Mouse (Mus musculus) frontal cortex, adult 2 months (tissue): ENCODE data around the gene Sgms1. TPM values are rescaled to one million over a fixed set of nuclear protein-coding genes. Genes with fewer than 3 reads are reported as not detected.
"Not testable (repeated sequence)": the region's sequence is repeated elsewhere in the genome, so short reads cannot be mapped to it uniquely, and the experiment has no call there.

Source experiments
- DNase-seq, 2 experiments: peaks; one replicate each; pipeline ENCODE4 v3.0.0; 2022; ENCODE audit warnings: low spot score in 1 of 2; ENCODE audit errors: extremely low spot score in 1 of 2
- polyA plus RNA-seq: library from polyadenylated mRNA; depleted of rRNA; stranded (reverse); fragments of >200 nt; gene quantifications from 2 replicates; pipeline ENCODE4 v1.2.3, GENCODE M21; 2012

The Sgms1 gene
- polyA plus RNA-seq, 1 experiment, result 27.9 TPM

GRCm38 (mm10) chr19:32166823-32167605, 222.5 kb downstream of the Sgms1 start:
- no peak for DNase-seq

DNA sequence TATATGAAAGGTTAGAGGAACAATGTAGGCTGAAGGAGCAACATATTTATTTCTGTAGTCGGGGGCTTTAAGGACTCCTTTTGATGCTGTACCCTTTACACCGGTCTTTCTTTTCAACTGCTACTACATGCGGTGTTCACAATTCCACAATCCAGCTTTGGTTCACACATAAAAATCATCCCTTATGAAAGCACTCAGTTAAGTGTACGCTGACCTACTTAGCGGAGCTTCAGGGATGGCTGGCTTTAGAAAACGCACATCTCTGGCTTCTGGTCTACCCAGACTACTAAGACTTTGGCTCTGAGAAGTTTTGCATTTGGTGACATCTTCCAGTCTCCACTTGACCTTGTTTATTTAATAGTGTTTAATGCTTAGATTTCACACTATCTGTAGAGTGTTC, 223.8 kb downstream of the Sgms1 start:
- no peak for DNase-seq

DNA sequence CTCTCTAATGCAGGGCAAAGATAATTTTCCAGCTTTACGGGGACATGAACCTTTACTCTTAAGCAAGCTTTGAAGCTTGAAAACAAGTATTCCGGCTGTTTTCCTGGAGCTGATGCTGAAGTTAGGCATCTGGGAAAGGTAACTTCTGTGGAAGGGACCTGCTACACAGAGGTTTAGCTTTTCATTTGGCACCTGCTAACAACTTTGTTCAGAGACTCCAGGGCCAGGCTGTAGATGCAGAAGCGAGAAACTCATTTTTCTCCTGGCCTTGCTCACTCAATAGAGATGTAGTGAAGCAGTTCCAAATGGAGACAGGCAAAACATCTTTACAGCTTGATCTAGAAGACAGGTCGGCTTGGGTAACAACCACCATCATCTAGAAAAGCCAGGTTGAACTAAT, 225.4 kb downstream of the Sgms1 start:
- no peak for DNase-seq

DNA sequence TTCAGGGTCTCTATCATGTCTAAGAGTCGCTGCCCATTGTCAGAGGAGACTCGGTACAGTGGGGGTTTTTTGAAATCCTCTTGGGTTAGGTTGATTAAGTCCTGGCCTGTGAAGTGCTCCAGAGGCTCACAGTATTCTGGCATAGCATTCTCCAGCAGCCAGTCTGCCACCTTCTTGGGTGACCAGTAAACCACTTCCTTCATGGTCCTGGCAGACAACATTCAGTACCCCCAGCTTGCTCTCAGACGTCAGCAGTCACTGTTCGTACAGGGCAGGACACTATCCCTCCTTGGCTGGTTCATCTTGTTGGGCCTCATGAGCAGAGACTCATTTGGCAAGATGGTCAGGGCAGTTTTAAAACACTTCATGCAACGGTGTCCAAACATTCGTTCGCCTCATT, 229.6 kb downstream of the Sgms1 start:
- DNase-seq, result no peak

GRCm38 (mm10) chr19:32159168-32159567, 230.3 kb downstream of the Sgms1 start:
- DNase-seq, result no peak

- DNase-seq, result no peak
Observed at GRCm38 (mm10) chr19:32157045-32157444, 232.5 kb downstream of the Sgms1 start.

DNA sequence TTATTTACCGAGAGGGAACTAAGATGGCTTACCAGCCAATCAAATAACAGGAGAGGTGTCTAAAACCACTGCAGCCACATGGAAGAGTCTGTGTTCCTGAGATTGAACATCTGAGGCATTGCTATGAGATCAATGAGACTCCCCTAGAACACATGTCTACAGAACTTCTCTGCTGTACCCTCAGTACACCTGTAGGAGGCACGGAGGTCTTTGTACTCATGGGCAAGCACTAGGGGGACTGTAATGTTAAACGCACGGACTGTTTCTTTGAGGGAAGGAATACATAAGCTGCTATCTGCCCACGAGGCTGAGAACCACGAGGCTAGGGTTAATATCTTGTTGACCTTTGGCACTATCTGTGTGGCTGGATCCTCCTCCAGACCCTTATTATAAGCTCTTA, 237.0 kb downstream of the Sgms1 start:
- DNase-seq, result no peak

DNA sequence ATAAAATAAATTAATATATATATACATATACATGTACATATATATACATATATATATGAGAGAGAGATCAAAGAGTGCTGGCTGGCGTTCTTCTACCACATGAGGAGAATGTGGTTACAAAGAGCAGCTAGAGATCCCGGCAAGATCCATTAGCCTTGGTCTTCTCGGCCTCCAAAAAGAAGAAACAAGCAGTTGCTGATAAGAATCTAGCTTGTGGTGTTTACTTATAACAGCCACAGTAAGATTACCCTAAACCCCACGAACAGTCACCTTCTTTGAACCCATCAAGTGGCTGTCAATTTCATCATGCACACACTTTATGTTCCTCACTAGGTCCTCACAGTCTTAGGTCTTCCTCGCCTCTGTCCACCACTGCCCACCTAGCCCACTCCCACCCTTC, 240.8 kb downstream of the Sgms1 start:
- DNase-seq, result no peak

DNA sequence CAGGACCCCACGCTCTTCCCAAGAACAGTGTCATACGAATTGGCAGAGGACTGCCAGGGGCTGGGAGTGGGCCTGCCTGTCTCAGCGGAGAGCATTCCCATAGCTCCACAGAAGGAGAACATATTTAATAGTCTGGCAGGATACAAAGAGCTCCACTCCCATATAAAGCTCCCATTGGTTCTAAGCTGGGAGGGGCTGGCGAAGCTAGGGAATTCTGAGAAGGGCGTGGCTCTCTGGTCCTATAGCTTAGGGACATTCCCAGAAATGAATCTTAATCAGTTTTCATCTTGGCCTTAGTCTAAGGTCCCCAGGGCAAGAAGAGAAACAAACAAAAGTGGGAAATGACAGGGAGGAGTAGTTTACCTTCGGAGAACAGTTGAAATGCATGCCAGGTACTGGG, 247.1 kb downstream of the Sgms1 start:
- no peak for DNase-seq

- DNase-seq, result no peak
Observed at GRCm38 (mm10) chr19:32138361-32139088, 251.0 kb downstream of the Sgms1 start.

DNA sequence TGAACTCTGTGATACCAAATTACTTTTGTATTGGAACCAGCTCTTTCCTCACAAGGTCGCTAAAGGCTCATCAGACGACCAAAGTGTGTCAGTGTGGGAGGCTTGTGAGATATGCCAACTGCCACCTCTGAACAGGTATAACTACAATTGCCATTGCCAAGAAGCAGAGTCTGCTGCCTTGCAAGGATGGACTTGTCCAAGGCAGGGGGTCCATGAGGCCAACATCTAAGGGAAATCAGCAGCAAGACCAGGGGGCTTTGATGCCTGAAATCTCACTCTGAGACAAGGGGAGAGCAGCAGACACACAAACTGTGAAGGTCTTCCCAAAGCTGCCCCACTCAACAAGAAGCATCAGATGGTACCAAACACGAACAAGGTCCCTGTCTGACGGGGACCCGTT, 251.6 kb downstream of the Sgms1 start:
- DNase-seq, result no peak

DNA sequence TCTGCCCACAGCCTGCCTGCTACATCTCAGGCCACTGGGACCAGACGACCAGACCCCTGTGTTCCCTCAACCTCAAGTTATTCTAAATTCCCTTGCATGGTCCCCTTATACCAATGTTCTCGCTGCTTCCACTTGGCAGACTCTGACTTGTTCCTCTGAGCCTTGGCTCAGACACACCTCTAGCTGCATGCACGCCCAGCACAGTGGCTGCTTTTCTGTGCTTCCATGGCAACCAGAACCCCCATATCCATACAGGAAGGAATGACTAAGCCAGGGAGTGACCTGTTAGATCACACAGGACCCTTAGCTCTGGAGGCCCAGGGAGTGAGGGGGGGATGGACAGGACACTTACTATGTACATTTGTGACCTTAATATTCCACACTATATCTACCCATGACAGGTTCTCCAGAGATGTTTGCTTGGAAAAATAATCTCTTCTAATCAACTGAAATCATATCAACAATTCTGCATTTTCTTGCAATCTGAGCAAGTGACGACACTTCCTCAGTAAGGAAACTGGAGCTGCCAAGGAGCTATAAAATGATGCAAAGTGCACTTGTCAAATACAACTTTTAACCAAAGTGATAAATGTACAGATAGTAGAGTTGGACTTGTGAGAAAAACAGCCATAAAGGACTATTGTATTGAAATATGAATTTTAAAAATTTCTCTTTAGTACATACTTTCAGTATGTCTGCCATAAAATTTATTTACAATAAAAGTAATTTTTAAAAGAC, 252.5 kb downstream of the Sgms1 start:
- DNase-seq, result peak in 1 of 2 experiments; percentile 37

GRCm38 (mm10) chr19:32131707-32132488, 257.6 kb downstream of the Sgms1 start:
- not testable (repeated sequence) for DNase-seq

DNA sequence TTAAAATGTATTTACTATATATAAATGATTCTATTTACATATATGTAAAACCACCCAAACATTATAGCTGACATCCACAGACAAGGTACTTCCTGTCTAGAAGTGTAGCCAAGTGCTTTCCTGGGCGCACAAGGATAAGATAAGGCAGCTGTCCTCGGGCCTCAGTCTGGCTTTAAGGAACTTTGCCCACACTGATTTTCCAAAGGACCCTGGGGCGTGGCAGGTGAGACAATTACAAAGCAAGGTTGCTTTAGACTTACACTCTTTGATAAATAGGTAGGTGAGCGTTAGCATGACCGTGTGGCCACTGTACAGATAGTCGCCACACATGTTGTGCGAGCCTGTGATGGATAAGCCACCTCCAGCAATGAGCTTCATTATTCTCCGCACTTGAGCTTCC, 260.2 kb downstream of the Sgms1 start:
- DNase-seq, result no peak

DNA sequence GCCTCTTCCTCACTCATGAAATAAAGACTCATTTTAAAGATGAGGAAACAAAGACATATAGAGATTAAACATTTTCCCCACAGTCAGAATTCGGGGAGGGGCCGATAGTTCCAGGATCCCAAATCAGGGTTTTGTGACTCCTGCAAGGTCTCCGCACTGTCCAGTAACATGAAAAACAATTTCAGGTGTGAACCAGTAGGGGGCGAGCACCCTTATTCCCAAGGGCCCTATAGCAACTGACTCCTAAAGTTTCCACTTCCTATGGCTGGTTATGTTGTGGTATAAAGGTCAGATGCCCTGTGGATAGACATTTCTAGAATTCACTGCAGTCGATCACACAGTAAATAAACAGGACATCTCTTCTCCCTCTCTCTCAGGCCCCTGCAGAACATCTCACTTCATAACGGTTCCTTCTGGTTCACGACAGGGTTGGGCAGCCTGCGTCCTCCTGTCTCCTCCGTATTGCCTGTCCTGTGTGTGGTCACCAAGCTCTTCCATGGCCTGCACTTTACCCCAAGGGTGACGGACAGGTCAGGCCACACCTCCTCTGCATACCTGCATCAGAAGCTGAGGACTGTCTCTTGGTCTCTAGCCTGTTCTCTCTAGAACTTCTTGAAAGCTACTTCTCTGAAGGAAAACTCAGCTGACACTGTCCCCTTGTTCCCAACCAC, 262.2 kb downstream of the Sgms1 start:
- DNase-seq, result peak in 1 of 2 experiments; percentile 32

DNA sequence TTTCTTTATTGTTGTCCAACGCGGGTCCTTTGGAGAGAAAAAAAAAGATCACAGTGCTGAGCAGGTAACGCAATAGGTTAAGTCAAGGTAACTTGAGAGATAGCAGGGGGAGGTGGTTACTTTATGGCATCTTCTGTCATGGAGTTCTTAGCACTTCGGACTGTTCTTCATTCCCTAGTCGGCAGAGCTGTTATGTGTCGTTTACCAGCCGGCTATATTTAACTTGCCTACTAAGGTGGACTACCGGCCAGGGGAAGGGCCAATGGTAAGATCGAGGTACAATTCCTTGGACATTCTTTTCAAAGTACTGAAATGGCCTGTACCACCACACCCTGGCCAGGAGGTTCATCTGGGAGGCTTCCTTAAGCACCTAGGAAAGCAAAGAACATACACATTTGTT, 265.4 kb downstream of the Sgms1 start:
- no peak for DNase-seq

- no peak for DNase-seq
Observed at GRCm38 (mm10) chr19:32123196-32123595, 266.3 kb downstream of the Sgms1 start.

GRCm38 (mm10) chr19:32120798-32121197, 268.7 kb downstream of the Sgms1 start:
- DNase-seq, result no peak

DNA sequence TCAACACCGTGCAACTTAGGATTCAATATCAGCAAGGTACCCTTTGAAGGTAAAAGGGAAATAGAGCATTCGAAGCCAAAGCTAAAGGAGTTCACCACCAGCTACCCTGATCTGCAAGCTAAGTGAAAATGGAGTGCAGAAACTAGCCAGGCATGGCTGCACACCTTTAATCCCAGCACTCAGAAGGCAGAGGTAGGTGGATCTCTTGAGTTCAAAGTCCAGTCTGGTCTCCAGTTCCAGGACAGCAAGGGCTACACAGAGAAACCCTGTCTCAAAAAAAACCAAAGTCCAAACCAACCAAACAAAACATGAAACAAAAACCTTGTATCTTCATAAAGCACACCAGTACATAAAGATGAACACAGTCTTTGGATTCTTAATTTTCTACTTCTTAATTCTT, 269.8 kb downstream of the Sgms1 start:
- no peak for DNase-seq

- DNase-seq, result no peak
Observed at GRCm38 (mm10) chr19:32118496-32118895, 271.0 kb downstream of the Sgms1 start.
